Mouse (Mus musculus): Measurements from ENCODE around the gene Mtss1l.

GRCm38 (mm10) chr8:110756196-110756595 lies 34.9 kb downstream of the Mtss1l start:
- TF ChIP-seq POLR2A (IDR thresholded peaks at IDR 0.05; ENCODE audit: insufficient read depth, low read depth, low read length) (no peak), CTCF (IDR thresholded peaks at IDR 0.05) (no peak)

Measured in heart, adult 2 months (tissue).